Mouse (Mus musculus) C2C12 (cell line): ENCODE data around the gene N6amt1. TPM values are rescaled to one million over a fixed set of nuclear protein-coding genes. Genes with fewer than 3 reads are reported as not detected.

Source experiments
- H3K27me3 ChIP-seq: one replicate; pipeline ENCODE4 v1.6.1; 2011; ENCODE audit not compliant: control insufficient read depth, insufficient read depth, insufficient read length
- H3K36me3 ChIP-seq: one replicate; pipeline ENCODE4 v1.6.1; 2011; ENCODE audit not compliant: control insufficient read depth, insufficient read depth
- H3K4me3 ChIP-seq: one replicate; pipeline ENCODE4 v1.5.1; 2011; ENCODE audit warnings: mild to moderate bottlenecking, control low read depth; ENCODE audit not compliant: poor library complexity, insufficient read depth, severe bottlenecking
- H3K79me2 ChIP-seq: one replicate; pipeline ENCODE4 v1.6.1; 2011; ENCODE audit not compliant: control insufficient read depth, insufficient read depth
- H3K79me3 ChIP-seq: one replicate; pipeline ENCODE4 v1.6.1; 2011; ENCODE audit warnings: low read depth, control low read depth
- H3ac ChIP-seq: one replicate; pipeline ENCODE3; 2011; ENCODE audit warnings: low read depth; ENCODE audit not compliant: control insufficient read depth, insufficient read length
- CEBPB ChIP-seq: IDR thresholded peaks from one replicate; pipeline ENCODE4 v1.6.1; 2011; ENCODE audit warnings: low read depth, mild to moderate bottlenecking, control low read depth, moderate library complexity
- CTCF ChIP-seq: IDR thresholded peaks from one replicate; pipeline ENCODE4 v1.5.1; 2011; ENCODE audit not compliant: control insufficient read depth, insufficient read depth, insufficient read length
- FOSL1 ChIP-seq: IDR thresholded peaks from one replicate; pipeline ENCODE4 v1.8.0; 2011; ENCODE audit warnings: mild to moderate bottlenecking, low read length; ENCODE audit not compliant: poor library complexity, insufficient read depth, severe bottlenecking
- MAX ChIP-seq: IDR thresholded peaks from one replicate; pipeline ENCODE4 v1.6.1; 2011; ENCODE audit warnings: mild to moderate bottlenecking, control low read depth
- MYOD1 ChIP-seq: IDR thresholded peaks from one replicate; pipeline ENCODE4 v1.6.1; 2011; ENCODE audit warnings: low read depth; ENCODE audit not compliant: control insufficient read depth, insufficient read length
- MYOG ChIP-seq: IDR thresholded peaks from one replicate; pipeline ENCODE4 v1.6.1; 2011; ENCODE audit not compliant: control insufficient read depth, insufficient read length; ENCODE audit errors: extremely low read depth
- USF1 ChIP-seq: IDR thresholded peaks from one replicate; pipeline ENCODE4 v1.6.1; 2011; ENCODE audit warnings: low read depth, mild to moderate bottlenecking, control low read depth, moderate library complexity
- polyA plus RNA-seq: library from polyadenylated mRNA; unstranded; fragments of >200 nt; fragmentation: generic; extraction: Trizol; gene quantifications from one replicate; pipeline ENCODE4 v1.2.1, GENCODE M21; 2012; ENCODE audit warnings: missing spikeins

N6amt1 gene
- polyA plus RNA-seq, 1 experiment = 7.3 TPM

GRCm38 (mm10) chr16:87348133-87348532 lies 5.9 kb upstream of the N6amt1 start:
- Histone ChIP-seq H3K36me3 (no peaks in the 10 kb centered on the region), H3K4me3 (no peak overlapping the region), H3K27me3 (no peaks in the 10 kb centered on the region), H3K79me2 (no peaks in the 10 kb centered on the region), H3ac (no peak overlapping the region), H3K79me3 (no peaks in the 10 kb centered on the region)
- TF ChIP-seq MYOD1 (peak; percentile 34), USF1 (no peak), CEBPB (no peak), MAX (no peak), CTCF (no peak), FOSL1 (peak; percentile 56)

- Histone ChIP-seq H3K4me3 (no peak overlapping the region), H3ac (no peak overlapping the region), H3K79me2 (no peaks in the 10 kb centered on the region), H3K27me3 (no peaks in the 10 kb centered on the region), H3K79me3 (no peaks in the 10 kb centered on the region), H3K36me3 (no peaks in the 10 kb centered on the region)
- TF ChIP-seq MYOG (no peak), USF1 (no peak), MAX (no peak), CTCF (no peak)
Measured at GRCm38 (mm10) chr16:87351386-87352105, 2.4 kb upstream of the N6amt1 start.

- no peak overlapping the region for H3K4me3 ChIP-seq
- no peak for TF ChIP-seq MYOD1
- TF ChIP-seq MAX = no peak
- TF ChIP-seq MYOG = no peak
- TF ChIP-seq CEBPB = no peak
- TF ChIP-seq USF1 = no peak
- TF ChIP-seq CTCF = no peak
- no peak for TF ChIP-seq FOSL1
Measured at GRCm38 (mm10) chr16:87353605-87354004, 380 bp upstream of the N6amt1 start.

GRCm38 (mm10) chr16:87354748-87355147 lies 763 bp downstream of the N6amt1 start:
- Histone ChIP-seq H3ac (no peak overlapping the region), H3K36me3 (peaks cover 9% of the 10 kb centered on the region), H3K27me3 (no peaks in the 10 kb centered on the region), H3K79me3 (no peaks in the 10 kb centered on the region), H3K4me3 (peak overlapping the region; percentile 53), H3K79me2 (no peaks in the 10 kb centered on the region)
- TF ChIP-seq MYOD1 = no peak
- no peak for TF ChIP-seq USF1
- no peak for TF ChIP-seq FOSL1
- no peak for TF ChIP-seq CTCF
- no peak for TF ChIP-seq MAX
- no peak for TF ChIP-seq CEBPB
- TF ChIP-seq MYOG = no peak

More at GRCm38 (mm10) chr16:87353605-87354004, 380 bp upstream of the N6amt1 start:
- no peak overlapping the region for H3ac ChIP-seq
- H3K79me3 ChIP-seq = no peaks in the 10 kb centered on the region
- H3K79me2 ChIP-seq = no peaks in the 10 kb centered on the region
- H3K36me3 ChIP-seq = peaks cover 3% of the 10 kb centered on the region
- no peaks in the 10 kb centered on the region for H3K27me3 ChIP-seq

- Histone ChIP-seq H3K79me2 (no peaks in the 10 kb centered on the region), H3K27me3 (no peaks in the 10 kb centered on the region), H3K4me3 (no peak overlapping the region), H3K79me3 (no peaks in the 10 kb centered on the region), H3ac (no peak overlapping the region), H3K36me3 (peaks cover 13% of the 10 kb centered on the region)
- TF ChIP-seq MYOG = no peak
Measured at GRCm38 (mm10) chr16:87360096-87360495, 6.1 kb downstream of the N6amt1 start.

- Histone ChIP-seq H3K79me3 (no peaks in the 10 kb centered on the region), H3K36me3 (peaks cover 17% of the 10 kb centered on the region), H3ac (no peak overlapping the region)
Measured at GRCm38 (mm10) chr16:87364231-87364630, 10.2 kb downstream of the N6amt1 start.

More at GRCm38 (mm10) chr16:87364231-87364630, 10.2 kb downstream of the N6amt1 start:
- no peak for TF ChIP-seq MAX
- no peak for TF ChIP-seq CTCF
- TF ChIP-seq MYOG = no peak
- TF ChIP-seq MYOD1 = no peak
- TF ChIP-seq USF1 = no peak
- no peak overlapping the region for H3K4me3 ChIP-seq
- H3K79me2 ChIP-seq = no peaks in the 10 kb centered on the region
- no peaks in the 10 kb centered on the region for H3K27me3 ChIP-seq
